Mouse (Mus musculus): ENCODE measurements around the gene Cacnb1.

Gene Cacnb1

DNA sequence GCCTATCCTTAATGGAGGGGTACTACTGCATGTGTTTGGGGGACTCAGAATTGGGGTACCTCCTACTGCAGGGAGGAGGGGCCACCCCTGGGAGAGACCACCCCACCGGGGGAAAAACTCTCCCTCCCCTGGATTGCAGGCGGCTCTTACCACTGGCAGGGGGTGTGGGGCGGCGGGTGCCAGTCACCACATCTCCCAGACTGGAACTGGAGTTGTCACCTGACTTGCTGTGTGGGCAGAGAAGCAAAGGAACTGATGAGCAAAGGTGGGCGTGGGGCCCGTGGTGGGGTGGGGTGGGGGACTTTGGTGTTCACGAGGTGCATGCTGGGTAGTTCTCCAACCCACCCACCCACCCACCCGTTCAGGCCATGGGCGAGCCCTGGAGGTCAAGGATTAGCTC is 11.1 kb downstream of the Cacnb1 start:
- no peak for DNase-seq (ENCODE audit: low spot score)

DNA sequence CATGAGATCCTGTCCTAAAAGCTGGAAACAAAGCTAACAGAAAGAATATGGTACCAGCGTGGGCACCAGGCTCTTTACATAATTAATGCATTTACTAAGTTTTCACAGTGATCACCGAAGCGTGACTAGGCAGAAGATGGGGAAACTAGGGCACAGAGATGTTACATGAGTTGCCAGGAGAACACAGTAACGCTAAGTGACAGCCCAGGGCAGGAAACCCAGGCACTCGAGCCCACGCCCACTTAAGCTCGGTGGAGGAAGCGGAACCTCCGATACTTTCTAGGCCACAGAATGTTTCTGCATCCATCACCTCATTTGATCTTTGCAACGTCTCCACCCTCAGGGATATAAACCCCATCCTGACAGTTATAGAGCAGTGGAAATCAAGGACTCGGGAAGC is 14.7 kb downstream of the Cacnb1 start:
- DNase-seq (ENCODE audit: low spot score), result no peak

DNA sequence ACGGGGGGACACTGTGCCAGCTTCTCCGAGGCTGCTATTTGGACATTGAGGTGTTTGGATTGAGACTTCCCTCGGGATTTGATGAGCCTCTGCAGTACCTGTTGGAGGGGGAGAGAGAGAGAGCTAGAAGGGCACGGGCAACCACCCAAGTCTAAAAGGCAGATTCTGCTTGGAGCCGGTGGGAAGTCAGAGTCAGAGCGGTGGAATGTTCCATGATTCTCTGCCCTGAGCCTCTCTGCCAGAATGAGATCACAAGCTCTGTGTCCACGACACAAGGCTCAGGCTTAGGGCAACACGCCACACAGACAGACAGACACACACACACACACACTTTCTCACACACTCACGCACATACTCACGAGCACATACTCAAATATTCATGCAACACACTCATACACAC is 17.1 kb downstream of the Cacnb1 start:
- DNase-seq (ENCODE audit: low spot score), result peak; percentile 58

DNA sequence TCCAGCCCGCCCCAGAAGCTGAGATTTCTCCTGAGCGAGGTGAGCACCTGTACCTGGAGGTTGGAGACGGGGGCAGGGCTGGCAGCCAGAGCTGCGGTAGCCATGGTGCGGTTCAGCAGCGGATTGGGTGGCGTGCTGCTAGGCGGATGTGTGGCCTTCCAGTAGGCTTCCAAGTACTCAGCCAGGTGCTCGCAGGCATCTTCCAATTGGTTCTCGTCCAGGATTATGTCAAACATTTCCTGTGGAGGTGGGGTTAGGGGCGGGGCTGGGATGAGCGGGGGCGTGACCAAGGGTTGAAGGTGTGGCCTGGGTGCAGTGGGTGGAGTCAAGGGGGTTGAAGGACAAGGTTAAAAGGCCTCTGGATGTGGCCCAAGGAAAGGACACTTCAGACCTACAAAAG is 17.8 kb downstream of the Cacnb1 start:
- no peak for DNase-seq (ENCODE audit: low spot score)

DNA sequence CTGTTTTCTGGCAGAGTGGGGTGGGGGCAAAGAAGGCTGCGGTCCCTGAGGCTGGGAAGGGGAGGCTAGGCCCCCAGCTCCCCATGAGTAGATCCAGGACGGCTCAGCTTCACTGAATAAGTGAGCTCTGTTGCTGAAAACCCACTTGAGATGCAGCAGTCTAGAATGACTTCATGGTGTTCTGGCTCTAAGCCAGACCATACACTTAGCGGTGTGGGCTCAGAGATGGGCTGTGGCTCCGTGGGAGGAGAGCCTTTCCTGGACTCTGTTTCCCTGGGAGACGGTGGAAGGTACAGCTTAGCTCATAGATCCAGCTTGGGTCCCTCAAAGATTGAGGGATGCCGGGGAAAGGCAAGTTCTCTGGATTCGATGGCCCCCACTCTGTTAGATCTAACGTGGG is 18.7 kb downstream of the Cacnb1 start:
- no peak for DNase-seq (ENCODE audit: low spot score)

DNA sequence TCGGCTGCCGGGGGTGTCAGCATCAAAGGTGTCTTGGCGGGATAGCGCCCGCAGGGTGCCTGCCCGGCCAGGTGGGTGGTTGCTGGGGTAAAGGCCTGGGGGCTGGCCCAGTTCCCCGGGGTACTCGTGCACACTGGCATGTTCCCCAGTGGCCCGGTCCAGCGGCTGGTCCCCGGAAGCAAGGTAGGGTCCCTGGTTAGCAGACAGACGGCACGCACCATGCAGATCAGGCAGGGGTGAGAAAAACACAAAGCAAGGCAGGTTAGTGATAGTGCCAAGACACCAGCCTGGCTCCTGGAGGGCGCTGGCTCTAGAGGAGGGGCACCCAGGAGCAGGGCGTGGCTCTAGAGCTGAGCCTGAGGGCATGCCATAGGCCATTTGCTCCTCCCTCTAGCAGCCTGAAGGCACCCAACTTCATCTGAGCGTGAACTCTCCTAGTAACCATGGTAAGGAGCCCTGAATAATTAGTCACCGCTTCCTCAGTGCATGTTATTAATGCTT is 19.6 kb downstream of the Cacnb1 start:
- no peak for DNase-seq (ENCODE audit: low spot score)

DNA sequence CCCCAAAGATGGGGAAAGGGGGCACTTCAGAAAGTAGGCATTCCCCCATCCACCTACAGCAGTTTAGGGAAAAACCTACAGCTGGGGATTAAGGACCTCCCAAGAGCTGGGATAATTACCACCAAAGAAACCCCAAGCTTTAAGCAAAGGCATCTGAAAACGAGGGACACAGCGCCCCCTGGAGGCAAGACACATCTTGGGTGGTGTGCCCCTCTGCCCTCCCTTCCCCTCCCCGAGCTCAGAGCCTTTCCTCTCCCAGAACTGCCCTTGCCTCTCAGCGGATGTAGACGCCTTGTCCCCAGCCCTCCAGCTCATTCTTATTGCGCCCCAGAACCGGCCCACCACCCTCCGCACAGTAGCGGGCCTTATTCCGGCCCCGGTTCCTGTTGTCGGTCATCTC is 20.2 kb downstream of the Cacnb1 start:
- peak; percentile 45 for DNase-seq (ENCODE audit: low spot score)

DNA sequence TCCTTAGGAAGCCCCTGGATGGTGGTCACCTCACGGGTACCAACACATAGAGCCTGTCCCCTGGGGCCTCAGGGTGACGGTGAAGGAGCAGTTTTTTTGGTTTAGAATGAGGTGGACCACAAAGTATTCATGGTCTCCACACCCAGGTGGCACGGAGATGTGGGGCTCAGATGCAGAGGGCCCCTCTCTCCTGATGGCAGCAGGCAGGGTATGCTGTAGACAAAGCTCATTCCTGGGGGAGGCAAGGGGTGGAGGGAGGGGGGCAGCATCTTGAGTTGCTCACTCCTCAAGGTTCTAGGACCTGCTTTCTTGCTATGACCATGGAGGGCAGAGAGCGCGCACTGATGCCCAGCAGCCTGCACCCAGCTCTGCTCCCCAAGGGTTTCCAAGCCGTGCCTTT is 20.8 kb downstream of the Cacnb1 start:
- DNase-seq (ENCODE audit: low spot score), result no peak

DNA sequence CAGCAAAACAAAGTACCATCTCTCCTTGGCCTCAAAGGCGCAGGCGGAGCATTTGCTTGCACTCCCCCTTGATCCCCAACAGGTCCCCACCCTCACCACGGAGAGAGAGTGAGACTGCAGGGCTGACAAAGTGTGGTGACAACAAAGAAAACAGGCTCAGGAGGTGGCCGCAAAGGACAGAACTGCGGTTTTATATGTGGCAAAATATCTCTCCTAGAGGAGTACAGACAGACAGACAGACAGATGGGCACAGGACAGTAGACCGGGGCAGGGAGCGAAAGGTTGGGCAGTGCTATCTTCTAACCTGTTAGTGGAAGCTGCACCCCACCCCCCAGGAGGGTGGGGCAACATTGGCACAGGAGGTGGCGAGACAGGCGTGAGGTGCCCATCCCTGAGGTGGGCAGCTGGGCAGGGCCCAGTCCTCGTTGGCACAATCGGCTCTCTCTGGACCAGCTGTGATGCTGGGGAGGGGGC is 21.4 kb downstream of the Cacnb1 start:
- DNase-seq (ENCODE audit: low spot score), result no peak

DNA sequence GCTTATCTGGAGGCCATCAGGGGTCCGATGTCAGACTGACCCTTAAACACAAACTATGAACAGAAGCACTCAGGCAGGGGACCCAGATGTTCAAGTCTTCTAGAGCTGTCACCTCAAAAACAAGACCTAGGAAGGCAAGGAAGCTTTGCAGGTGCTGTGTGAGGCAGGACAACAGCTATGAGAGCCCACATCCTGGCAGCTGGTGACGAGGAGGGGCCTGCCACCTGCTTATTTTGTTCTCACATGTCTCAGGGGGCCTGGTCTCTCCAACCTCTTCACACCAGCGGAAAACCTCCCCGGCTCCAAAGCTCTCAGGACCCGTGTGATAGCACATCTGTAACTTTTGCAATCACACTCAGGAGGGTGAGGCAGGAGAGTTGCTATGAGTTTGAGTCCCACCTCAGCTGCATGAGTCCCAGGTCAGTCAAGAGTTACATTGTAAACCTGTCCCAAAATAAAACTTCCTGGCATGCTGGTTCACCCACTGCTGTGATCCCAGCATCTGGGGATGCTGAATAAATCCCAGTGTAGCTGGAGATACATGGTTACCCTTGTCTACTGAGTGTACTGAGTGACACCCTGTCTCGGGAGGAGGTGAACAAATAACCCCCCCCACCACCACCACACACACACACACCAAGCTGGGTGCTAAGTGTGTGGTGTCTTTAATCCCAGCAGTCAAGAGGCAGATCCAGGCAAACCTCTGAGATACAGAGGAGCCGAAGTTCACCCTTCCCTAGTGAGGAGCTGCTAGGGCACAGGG is 22.3 kb downstream of the Cacnb1 start:
- no peak for DNase-seq (ENCODE audit: low spot score)

DNA sequence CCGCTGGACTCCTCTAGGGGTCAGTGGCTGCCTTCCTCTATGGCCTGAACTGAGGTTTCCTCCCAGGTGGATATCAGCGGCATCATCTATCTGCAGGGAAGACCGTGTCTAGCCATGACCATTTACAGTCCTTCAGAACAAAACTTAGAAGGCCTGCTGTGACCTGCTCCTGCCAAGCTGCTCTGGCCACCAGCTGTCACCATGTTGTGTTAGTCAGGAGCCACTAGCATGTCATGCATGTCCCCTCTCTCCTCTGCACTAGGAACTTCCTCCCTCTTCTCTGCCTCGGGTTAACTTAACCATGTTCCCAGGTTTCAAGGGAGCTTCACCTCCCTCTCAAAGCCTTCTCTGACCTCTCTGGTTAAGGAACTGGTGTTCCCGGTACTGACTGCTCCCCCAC is 23.1 kb downstream of the Cacnb1 start:
- DNase-seq (ENCODE audit: low spot score), result no peak

DNA sequence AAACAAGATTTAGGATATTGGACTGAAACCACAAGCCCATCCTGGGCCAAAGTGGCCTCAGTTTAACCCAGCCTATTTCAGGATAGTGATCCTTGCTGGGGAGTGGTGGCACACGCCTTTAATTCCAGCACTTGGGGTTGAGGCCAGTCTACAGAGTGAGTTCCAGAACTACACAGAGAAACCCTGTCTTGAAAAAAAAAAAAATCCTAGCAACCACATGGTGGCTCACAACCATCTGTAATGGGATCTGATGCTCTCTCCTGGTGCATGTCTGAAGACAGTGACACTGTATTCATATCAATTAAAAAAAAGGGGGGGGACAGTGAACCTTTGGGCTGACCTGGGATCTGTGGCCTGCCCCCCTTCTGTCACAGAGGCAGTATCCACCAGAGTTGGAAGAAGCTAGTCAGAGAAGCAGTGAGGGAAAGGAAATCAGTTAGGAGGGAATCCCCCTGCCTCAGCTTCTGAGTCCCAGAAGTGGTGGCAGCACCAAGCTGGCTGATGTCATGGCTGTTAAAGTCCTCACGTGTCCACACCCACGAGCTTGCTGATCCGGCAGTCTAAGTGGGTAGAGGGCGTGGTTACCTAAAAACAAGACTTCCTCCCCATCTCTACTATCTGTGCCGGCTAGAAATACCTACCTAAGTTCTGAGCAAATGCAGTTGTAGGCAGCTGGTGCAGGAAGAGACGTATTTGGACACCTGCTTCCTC is 23.8 kb downstream of the Cacnb1 start:
- no peak for DNase-seq (ENCODE audit: low spot score)

DNA sequence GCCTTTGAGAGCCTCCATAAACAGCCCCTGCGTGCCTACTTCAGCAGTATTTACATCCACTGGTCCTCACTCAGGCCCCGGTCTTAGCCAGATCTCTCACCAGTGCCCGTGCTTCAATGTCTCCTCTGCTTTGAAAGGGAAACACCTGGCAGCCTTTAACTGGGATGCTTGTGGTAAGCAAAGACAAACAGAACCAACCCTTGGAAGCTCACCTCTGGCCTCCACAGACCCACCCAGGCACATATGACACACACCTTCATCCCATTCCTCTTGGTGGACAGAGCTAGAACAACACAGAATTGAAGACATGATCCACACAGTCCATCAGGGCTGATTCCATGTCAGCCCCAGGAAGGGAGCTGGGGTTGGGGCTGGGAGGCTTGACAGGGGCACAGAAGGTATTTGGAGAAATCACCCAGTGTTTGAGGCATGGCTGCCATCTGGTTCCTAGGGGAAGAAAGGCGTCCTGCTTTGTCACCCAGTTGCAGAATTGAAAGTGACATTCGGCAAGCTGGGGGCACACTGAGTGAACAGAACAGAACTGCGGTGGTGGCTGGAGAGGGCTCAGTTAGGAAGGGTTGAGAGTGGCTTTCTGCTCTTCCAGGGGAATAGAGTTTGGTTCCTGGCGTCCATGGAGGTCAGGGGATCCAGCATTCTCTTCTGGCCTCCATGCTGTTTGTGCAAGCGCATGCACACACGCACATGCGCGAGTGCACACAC is 24.6 kb downstream of the Cacnb1 start:
- no peak for DNase-seq (ENCODE audit: low spot score)

DNA sequence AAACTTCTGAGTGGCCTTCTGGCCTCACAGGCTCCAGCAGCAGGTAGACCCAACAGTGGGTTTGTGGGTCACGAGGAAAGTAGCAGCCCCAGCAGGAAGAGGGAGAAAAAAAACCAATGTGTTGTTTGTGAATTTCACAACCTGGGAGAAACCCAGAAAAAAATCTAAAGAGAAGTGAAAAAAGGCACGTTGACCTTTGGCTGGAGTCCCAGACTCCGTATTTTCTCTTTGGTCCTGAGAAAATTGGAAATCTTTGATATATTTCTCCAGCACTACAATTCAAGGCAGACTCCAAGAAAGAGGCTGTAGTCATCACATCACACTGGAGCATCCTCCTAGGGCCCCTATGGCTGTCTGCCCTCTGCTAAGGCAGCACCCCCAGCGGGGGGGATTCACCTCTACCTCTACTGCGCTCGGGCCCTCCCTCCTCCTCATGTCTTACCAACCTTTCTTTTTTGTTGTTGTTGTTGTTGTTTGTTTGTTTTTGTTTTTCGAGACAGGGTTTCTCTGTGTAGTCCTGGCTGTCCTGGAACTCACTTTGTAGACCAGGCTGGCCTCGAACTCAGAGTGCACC is 25.4 kb downstream of the Cacnb1 start:
- DNase-seq (ENCODE audit: low spot score), result peak; percentile 48

DNA sequence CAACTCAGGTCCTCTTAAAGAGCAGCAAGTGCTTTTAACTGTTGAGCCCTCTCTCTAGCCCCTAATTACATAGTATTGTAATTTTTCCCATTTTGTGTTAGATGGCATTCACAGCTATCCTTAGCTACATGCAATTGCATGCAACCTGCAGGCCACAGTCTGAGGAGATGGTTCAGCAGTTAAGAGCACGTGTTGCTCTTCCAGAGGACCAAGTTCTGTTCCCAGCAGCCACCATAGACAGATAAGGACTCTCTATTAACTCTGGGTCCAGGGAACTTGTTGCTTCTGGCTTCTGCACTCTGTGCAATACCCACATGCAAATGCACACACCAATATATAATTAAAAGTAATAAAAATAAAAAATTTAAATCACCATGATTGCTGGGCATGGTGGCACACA is 26.1 kb downstream of the Cacnb1 start:
- DNase-seq (ENCODE audit: low spot score), result no peak

DNA sequence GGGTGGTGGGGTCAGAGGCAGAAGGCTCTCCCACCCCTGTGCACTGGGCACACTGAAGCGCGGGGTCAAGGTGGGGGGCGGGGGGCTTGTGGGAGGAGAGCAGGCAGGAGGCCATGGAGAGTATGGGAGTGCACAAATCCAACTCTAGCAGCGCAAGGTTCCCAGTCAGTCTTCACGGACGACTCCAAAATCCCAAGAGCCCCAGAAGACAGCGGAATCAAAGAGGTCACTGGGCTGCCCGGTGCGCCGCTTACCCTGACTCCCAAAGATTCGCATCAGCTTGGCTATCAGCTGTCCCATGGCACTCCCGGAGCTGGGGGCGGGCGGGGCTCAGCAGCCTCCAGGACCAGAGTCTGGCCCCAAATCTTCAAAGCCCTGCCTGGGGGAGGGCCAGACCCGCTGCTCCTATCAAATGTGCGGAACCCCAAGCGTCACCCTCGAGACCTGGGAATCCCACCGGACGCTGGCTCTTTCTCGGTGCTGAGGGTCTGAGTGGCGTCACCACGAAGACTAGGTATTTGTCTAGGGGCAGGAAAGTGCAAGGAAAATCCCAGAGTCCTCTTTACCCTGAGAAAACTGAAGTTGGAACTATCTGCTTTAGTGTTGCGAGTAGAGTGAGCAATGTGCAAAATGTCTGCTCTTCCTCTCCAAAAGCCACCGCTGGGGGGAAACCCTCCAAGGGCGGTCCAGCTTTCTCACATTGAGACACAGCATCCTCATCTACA is 27.1 kb downstream of the Cacnb1 start, which contains the start of gene Arl5c:
TSS of gene Arl5c (minus strand) at position 618 of the 725 bp plus-strand sequence.
- DNase-seq (ENCODE audit: low spot score), result no peak

DNA sequence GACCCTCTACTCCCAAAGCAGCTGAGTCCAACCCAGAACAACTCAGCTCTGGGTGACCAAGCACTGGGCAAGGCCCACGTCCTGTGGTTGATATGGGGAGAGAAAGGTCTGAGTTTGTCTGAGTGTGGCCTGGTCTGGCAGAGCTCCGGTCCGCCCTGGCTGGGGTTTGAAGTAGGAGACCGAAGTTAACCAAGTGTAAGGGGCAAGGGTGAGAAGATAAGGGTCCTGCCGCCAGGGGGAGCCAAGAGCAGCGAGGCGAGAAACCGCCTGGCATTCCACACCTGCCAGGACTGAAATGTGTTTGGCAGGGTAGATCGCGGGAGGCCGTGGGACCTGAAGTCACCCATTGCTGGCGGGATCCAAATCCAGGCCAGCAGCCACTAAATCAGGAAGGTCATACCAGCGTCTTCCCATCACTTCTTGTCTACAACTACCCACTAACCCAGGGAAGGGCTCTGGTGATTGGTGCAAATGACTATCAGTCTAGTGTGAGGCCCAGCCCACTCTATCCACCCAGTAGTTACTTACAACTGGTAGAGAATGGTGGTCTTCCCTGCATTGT is 28.2 kb downstream of the Cacnb1 start:
- no peak for DNase-seq (ENCODE audit: low spot score)

DNA sequence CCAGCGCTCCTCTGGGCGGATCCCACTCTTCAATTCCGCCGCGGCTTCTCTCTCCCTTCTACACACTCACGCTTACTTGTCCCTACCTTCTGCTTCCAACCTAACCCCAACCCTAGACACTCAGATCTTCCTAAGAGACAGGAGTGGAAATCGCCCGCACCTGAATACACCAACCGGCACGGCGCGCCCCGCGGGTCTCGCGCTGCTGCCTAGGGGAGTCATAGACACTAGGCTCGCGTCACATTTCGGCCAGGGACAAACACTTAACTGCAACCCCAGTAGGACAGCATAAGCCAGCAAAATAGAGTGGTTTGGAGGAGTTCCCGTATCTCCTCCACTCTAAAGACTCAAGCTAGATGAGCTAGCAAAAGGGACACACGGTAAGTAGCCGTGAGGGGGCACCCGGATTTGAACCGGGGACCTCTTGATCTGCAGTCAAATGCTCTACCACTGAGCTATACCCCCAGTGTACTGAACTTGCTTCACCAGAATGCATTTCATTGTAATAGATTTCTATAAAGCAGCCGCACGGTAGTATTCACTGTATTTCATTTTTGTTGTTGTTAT is 34.2 kb downstream of the Cacnb1 start:
- DNase-seq (ENCODE audit: low spot score), result peak; percentile 94

DNA sequence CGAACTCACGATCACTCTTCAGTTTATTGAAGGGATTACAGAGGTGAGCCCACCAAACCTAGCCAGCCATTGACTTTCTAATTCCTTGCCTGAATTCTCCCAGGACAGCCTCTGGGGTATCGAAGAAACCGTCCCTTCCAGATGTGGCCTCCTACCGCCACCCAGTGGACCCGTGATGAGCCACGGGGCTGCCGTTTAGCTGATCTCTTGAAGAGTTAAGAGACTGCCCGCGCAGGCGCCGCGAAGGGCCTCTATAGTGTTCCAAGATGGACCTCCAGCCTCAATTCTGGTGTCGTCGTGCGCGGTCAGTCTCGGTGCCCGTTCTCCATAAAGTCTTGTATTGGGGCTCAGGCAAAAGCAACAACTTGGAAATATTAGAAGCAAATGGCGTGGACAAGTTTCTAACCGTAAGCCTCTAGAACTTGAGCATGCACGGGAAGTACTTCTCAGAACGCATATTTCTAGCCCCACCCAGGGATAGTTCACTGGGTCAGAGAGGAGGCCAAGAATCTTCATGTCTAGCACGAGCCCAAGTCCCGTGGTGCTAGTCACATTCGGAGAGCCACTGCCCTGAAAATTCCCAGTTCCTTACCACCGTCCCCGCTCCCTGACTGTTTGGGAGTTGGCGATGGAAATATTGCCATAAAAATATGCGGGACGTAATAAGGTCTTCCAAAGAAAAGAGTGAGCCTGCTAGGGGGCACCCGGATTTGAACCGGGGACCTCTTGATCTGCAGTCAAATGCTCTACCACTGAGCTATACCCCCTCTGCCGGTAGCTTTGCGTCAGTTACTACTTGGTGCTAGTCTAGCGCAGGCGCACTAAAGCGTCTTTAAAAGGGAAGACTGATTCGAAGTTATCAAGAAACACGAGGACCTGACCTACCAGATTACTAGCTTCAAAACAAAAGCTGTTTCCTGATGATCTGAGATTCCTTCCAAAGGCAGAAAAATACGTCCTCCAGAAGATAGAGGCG is 35.0 kb downstream of the Cacnb1 start:
- peak; percentile 97 for DNase-seq (ENCODE audit: low spot score)
